Mouse (Mus musculus) liver, adult 10 weeks (tissue): ENCODE results near the gene Slc25a13. TPM values are rescaled to one million over a fixed set of nuclear protein-coding genes. Genes with fewer than 3 reads are reported as not detected.

Experiments used
- polyA plus RNA-seq: library from polyadenylated mRNA; stranded (reverse); fragments of 350-450 nt; fragmentation: Illumina TruSeq; extraction: RNeasy Lipid Tissue Mini Kit (QIAGEN cat#74804); gene quantifications from one replicate; pipeline ENCODE4 v1.2.3, GENCODE M21; 2014; ENCODE audit warnings: low read depth, low replicate concordance

The Slc25a13 gene
- 244 TPM for polyA plus RNA-seq

GRCm38 (mm10) chr6:6216507-6217285 lies at the start of gene Slc25a13:
Gene Slc25a13 (minus strand): TSS chr6:6217173.

